Mouse (Mus musculus): ENCODE measurements around the gene Tat.

DNA sequence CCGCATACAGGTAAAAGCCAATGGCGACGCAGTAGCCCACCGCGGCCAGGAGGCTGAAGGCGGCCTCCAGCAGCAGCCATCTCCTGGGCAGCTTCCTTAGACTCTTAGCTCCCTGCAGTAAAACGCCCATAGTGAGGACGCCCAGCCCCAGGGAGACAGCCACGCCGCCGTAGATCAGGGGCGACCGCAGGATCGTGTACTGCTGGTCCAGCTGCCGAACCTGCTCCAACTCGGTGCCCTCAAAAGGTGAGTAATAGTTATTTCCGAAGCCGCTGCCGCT, 42.0 kb upstream of the Tat start:
- TF ChIP-seq CTCF (IDR thresholded peaks at IDR 0.05; ENCODE audit: low read depth) = no peak
- TF ChIP-seq EP300 (IDR thresholded peaks at IDR 0.05; ENCODE audit: low read depth) = no peak

Measured in liver, postnatal 0 days (tissue).